Mouse (Mus musculus) B cell, adult 62 days (primary cell): Measurements from ENCODE around the gene Trmu. TPM values are rescaled to one million over a fixed set of nuclear protein-coding genes. Genes with fewer than 3 reads are reported as not detected.

ENCODE experiments used
- total RNA-seq: library from RNA; stranded (reverse); gene quantifications from 4 replicates; pipeline ENCODE4 v1.2.4, GENCODE M21; 2023

Trmu gene
- total RNA-seq, result 23.0 to 33.7 TPM (median 31.1 TPM) in 4 replicates

DNA sequence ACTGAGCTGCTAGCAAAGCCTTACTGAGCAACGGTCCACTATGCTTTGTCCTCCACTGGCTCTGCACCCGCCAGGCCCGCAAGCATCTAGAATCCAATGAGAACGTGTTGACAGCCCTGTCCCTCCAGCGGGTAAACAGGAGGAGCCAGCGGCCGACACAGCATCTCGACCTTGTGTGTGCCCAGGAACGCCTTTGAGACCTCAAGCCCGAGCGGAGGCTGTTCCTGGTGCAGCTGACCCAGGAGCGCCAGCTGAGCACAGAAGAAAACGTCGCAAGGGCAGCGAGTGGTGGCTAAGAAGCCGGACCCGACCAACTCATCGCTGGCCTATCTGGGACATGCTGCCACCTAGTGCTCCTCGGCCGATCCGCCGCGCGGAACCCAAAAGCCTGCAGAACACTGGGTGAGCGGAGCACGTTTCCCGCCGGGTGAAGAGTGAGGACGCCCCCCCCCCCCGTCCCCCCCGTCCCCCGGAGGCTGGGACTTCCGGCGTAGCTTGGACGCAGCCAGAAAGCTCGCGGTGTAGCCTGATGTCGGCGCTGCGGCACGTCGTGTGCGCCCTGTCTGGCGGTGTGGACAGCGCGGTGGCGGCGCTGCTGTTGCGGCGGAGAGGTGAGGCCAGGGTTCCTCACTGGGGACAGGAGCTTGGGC, at the start of gene Trmu:
Gene Trmu (plus strand): TSS at position 465 of the 650 bp plus-strand sequence.

DNA sequence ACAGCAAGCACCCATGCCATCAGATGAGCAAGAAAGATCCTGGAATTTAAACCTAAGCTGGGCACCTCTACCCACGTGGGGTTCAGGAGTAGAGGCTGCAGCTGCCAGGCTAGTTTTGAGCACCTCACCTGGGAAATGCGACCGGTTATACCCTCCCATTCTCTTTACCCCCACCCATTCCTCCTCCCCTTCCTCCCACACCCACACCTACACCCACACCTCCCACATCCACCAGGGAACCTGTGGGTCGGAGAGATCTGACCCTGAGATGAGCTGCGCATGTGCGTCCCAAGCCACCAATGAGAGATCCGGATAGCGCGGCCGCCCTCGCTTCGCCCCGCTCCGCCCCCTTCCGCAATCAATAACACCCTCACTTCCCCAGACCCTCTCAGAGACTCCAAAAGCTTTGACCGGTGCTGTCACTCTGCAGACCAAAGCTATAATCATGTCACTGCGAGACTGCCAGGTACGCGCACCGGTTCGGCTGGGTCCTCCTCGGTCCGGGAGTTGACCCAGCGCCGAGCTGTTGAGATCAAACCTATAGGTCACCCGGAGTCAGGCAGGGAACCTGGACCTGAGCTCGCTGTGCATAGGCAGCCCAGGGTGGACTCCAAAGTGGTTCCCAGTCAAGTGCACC, 47.0 kb upstream of the Trmu start, which contains the start of gene Ttc38:
Gene Ttc38 (plus strand): TSS at position 353 of the 637 bp plus-strand sequence.

DNA sequence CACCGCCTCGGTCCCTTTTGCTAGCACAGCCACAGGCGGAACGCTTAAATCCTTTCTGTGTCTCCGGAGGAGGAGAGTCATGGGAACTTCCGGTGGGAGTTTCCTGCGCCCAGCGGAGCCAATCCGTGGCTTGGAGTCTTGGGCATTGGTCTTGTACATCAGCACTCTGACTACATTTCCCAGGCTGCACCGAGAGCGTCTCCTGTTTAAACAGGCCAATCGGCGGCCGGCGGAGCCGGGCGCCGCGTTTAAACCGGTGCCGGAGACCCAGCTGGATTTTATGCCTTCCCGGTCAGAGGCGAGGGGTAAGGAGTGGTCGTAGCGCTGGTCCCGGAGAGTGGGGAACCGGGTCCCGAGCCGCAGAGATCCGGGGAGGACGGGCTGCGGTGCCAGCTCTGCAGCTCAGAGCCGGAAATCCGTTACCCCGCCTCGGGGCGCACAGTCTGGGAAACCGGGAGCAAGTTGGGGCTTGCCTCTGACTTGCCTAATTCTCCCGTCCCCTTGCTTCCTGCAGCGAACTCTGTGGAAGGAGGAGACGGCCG, 19.6 kb upstream of the Trmu start, which contains the start of gene Gtse1:
Gene Gtse1 (plus strand): TSS at position 256 of the 542 bp plus-strand sequence.

Other genes starting within 250 kb of the Trmu start
- 0.15 to 0.34 TPM in 2 of 4 replicates, not detected in the others for gene Ppara, start 144.3 kb upstream of the Trmu start, total RNA-seq
- gene Cdpf1, start 67.6 kb upstream of the Trmu start, total RNA-seq, result 13.9 to 19.5 TPM (median 15.5 TPM) in 4 replicates
- gene Pkdrej, start 57.6 kb upstream of the Trmu start, total RNA-seq, result not detected in 4 replicates
- gene Ttc38, start 47.0 kb upstream of the Trmu start, total RNA-seq, result 11.8 to 15.6 TPM (median 14.3 TPM) in 4 replicates
- 2.2 to 3.2 TPM (median 3.0 TPM) in 4 replicates for gene Gtse1, start 19.6 kb upstream of the Trmu start, total RNA-seq
- gene Celsr1, start 154.5 kb downstream of the Trmu start, total RNA-seq, result 0.34 to 0.75 TPM (median 0.49 TPM) in 4 replicates
- 47.3 to 65.8 TPM (median 51.0 TPM) in 4 replicates for gene Gramd4, start 178.4 kb downstream of the Trmu start, total RNA-seq